Mouse (Mus musculus) ES-E14 (cell line): ENCODE measurements at regions not wholly inside any gene's neighbourhood (a gene's known extent, or its start where the extent isn't known, plus 50 kb on each side); places are given as distances from the start of the nearest gene placed in this dataset.

ENCODE experiments used
- DNase-seq: peaks from one replicate; pipeline ENCODE4 v3.0.0-alpha.2; 2013; ENCODE audit warnings: low read depth, low spot score
- H3K27ac ChIP-seq: 2 replicates; pipeline ENCODE4 v1.5.1; 2012; ENCODE audit warnings: low read depth, mild to moderate bottlenecking, low read length, moderate library complexity, mixed read lengths; ENCODE audit not compliant: poor library complexity, insufficient read depth, severe bottlenecking
- H3K36me3 ChIP-seq: 2 replicates; pipeline ENCODE4 v1.6.1; 2012; ENCODE audit warnings: mild to moderate bottlenecking, low read length, moderate library complexity, mixed read lengths; ENCODE audit not compliant: control insufficient read depth, poor library complexity, insufficient read depth, severe bottlenecking
- H3K4me1 ChIP-seq, 2 experiments: fragments of 150-350 bp in 1 of 2; sonication (generic) in 1 of 2; 2 replicates each; pipeline ENCODE4 v1.6.1; 2012; ENCODE audit warnings: low read length in 2 of 2, mild to moderate bottlenecking in 1 of 2, mixed read lengths in 1 of 2; ENCODE audit not compliant: control insufficient read depth in 2 of 2, insufficient read depth in 2 of 2, poor library complexity in 1 of 2
- H3K4me3 ChIP-seq, 2 experiments: fragments of 150-350 bp in 1 of 2; sonication (generic) in 1 of 2; 2 replicates each; pipeline ENCODE4 v1.5.1; 2012; ENCODE audit warnings: low read length in 2 of 2, low read depth in 1 of 2, mild to moderate bottlenecking in 1 of 2, mixed read lengths in 1 of 2; ENCODE audit not compliant: insufficient read depth in 1 of 2, poor library complexity in 1 of 2, severe bottlenecking in 1 of 2
- H3K9ac ChIP-seq: 2 replicates; pipeline ENCODE4 v1.6.1; 2012; ENCODE audit warnings: low read depth, mild to moderate bottlenecking, low read length, mixed read lengths; ENCODE audit not compliant: poor library complexity, insufficient read depth, severe bottlenecking
- H3K9me3 ChIP-seq: fragments of 150-350 bp; sonication (generic); 2 replicates; pipeline ENCODE4 v1.6.1; 2012; ENCODE audit warnings: low read depth, mild to moderate bottlenecking, low read length; ENCODE audit not compliant: control insufficient read depth, insufficient read depth
- CHD2 ChIP-seq: IDR thresholded peaks from 2 replicates; pipeline ENCODE4 v1.6.1; 2014; ENCODE audit warnings: mild to moderate bottlenecking, low read depth, low read length, inconsistent platforms
- HCFC1 ChIP-seq: IDR thresholded peaks from 2 replicates; pipeline ENCODE4 v1.6.1; 2012; ENCODE audit warnings: low read length, inconsistent platforms, borderline replicate concordance; ENCODE audit not compliant: insufficient read depth
- MAFK ChIP-seq: IDR thresholded peaks from 2 replicates; pipeline ENCODE4 v1.6.1; 2014; ENCODE audit warnings: mild to moderate bottlenecking, low read depth, low read length, inconsistent platforms; ENCODE audit not compliant: insufficient read depth
- ZC3H11A ChIP-seq: IDR thresholded peaks from 2 replicates; pipeline ENCODE4 v1.6.1; 2012; ENCODE audit warnings: low read depth, mild to moderate bottlenecking, inconsistent platforms, low read length, borderline replicate concordance
- ZNF384 ChIP-seq: IDR thresholded peaks from 2 replicates; pipeline ENCODE4 v1.6.1; 2012; ENCODE audit warnings: low read depth, low read length, inconsistent platforms
- in situ Hi-C, 2 experiments: fragments of 600-800 bp; cut with MboI; formaldehyde crosslinking; loops; one replicate each; pipeline ENCODE4 v1.15.1; 2025; ENCODE audit warnings: low sequenced_read_pairs in 2 of 2, inconsistent platforms in 1 of 2; ENCODE audit not compliant: unreplicated experiment in 2 of 2

GRCm38 (mm10) chr6:51667022-51667421 is 143.3 kb downstream of the Snx10 start:
- H3K27ac ChIP-seq, result no peak overlapping the region
- H3K4me1 ChIP-seq, result no peaks in the 10 kb centered on the region
- no peaks in the 10 kb centered on the region for H3K9me3 ChIP-seq
- no peak overlapping the region for H3K9ac ChIP-seq
- H3K36me3 ChIP-seq, result no peaks in the 10 kb centered on the region
- TF ChIP-seq CHD2 (no peak), HCFC1 (no peak), MAFK (no peak), ZC3H11A (no peak), ZNF384 (no peak)
- in situ Hi-C loops, result no loop called here
- no peak for DNase-seq
- H3K4me3 ChIP-seq, result no peak overlapping the region

- Histone ChIP-seq H3K36me3 (no peaks in the 10 kb centered on the region), H3K9ac (no peak overlapping the region), H3K9me3 (no peaks in the 10 kb centered on the region), H3K4me3 (no peak overlapping the region), H3K27ac (no peak overlapping the region), H3K4me1 (0 out of 4 replicates have a peak, but pooled peaks cover 0 to 2% of the 10 kb centered on the region in 2 experiments)
- DNase-seq, result no peak
- in situ Hi-C loops, result no loop called here
- no peak for TF ChIP-seq ZC3H11A
- TF ChIP-seq CHD2, result no peak
- TF ChIP-seq ZNF384, result no peak
- TF ChIP-seq MAFK, result no peak
- TF ChIP-seq HCFC1, result no peak
Observed at GRCm38 (mm10) chr6:51675342-51675945, 151.7 kb downstream of the Snx10 start.

GRCm38 (mm10) chr6:51677162-51677996 is 153.7 kb downstream of the Snx10 start:
- no peak for TF ChIP-seq ZC3H11A
- no peak for TF ChIP-seq HCFC1
- TF ChIP-seq CHD2, result no peak
- TF ChIP-seq ZNF384, result no peak
- no peak for TF ChIP-seq MAFK
- Histone ChIP-seq H3K36me3 (no peaks in the 10 kb centered on the region), H3K4me3 (no peak overlapping the region), H3K4me1 (0 out of 4 replicates have a peak, but pooled peaks cover 0 to 2% of the 10 kb centered on the region in 2 experiments), H3K27ac (no peak overlapping the region), H3K9me3 (no peaks in the 10 kb centered on the region), H3K9ac (no peak overlapping the region)
- DNase-seq, result no peak
- in situ Hi-C loops, result no loop called here

GRCm38 (mm10) chr6:51678743-51679142 is 155.0 kb downstream of the Snx10 start:
- no peaks in the 10 kb centered on the region for H3K9me3 ChIP-seq
- no peak overlapping the region for H3K9ac ChIP-seq
- H3K36me3 ChIP-seq, result no peaks in the 10 kb centered on the region
- TF ChIP-seq ZNF384, result no peak
- TF ChIP-seq MAFK, result no peak
- TF ChIP-seq HCFC1, result no peak
- no peak for DNase-seq
- no peak overlapping the region for H3K4me3 ChIP-seq
- in situ Hi-C loops, result no loop called here
- peaks cover 0 to 2% of the 10 kb centered on the region in 2 experiments; a peak in 1 of 4 replicates for H3K4me1 ChIP-seq
- H3K27ac ChIP-seq, result no peak overlapping the region
